Mouse (Mus musculus) midbrain, embryonic 16.5 days (tissue): ENCODE results near the gene Nkiras1. TPM values are rescaled to one million over a fixed set of nuclear protein-coding genes. Genes with fewer than 3 reads are reported as not detected.
A peak's percentile ranks its signal among the peaks of the same experiment; 100 is the strongest.
"Not testable (repeated sequence)": the region's sequence is repeated elsewhere in the genome, so short reads cannot be mapped to it uniquely, and the experiment has no call there.

Experiments used
- ATAC-seq: fragments of 200-750 bp; cut with Nextera tagmentation; 2 replicates; pipeline ENCODE4 v1.8.0; 2017; ENCODE audit warnings: moderate TSS enrichment
- H3K27ac ChIP-seq: fragments of 300-500 bp; sonication (generic); 2 replicates; pipeline ENCODE4 v1.5.1; 2014; ENCODE audit warnings: mild to moderate bottlenecking, low read length, mixed read lengths
- H3K27me3 ChIP-seq: fragments of 300-500 bp; sonication (generic); 2 replicates; pipeline ENCODE4 v1.6.1; 2014; ENCODE audit warnings: low read depth, low read length, mixed read lengths; ENCODE audit not compliant: control insufficient read depth, insufficient read depth
- H3K36me3 ChIP-seq: fragments of 300-500 bp; sonication (generic); 2 replicates; pipeline ENCODE4 v1.6.1; 2014; ENCODE audit warnings: mild to moderate bottlenecking, low read length, moderate library complexity, mixed read lengths; ENCODE audit not compliant: control insufficient read depth, insufficient read depth
- H3K4me1 ChIP-seq: fragments of 300-500 bp; sonication (generic); 2 replicates; pipeline ENCODE4 v1.6.1; 2014; ENCODE audit warnings: mild to moderate bottlenecking, low read length, mixed read lengths; ENCODE audit not compliant: control insufficient read depth, insufficient read depth
- H3K4me2 ChIP-seq: fragments of 300-500 bp; sonication (generic); 2 replicates; pipeline ENCODE4 v1.6.1; 2014; ENCODE audit warnings: mild to moderate bottlenecking, low read length, mixed read lengths
- H3K4me3 ChIP-seq: fragments of 300-500 bp; sonication (generic); 2 replicates; pipeline ENCODE4 v1.5.1; 2014; ENCODE audit warnings: low read depth, mild to moderate bottlenecking, low read length, moderate library complexity, mixed read lengths
- H3K9ac ChIP-seq: fragments of 300-500 bp; sonication (generic); 2 replicates; pipeline ENCODE4 v1.6.1; 2014; ENCODE audit warnings: low read depth, low read length, mixed read lengths
- H3K9me3 ChIP-seq: fragments of 300-500 bp; sonication (generic); replicated peaks from 2 replicates; pipeline ENCODE4 v1.6.1; 2014; ENCODE audit warnings: mild to moderate bottlenecking, low read length, mixed read lengths; ENCODE audit not compliant: control insufficient read depth, poor library complexity, severe bottlenecking
- WGBS: fragments of 180-500 bp; shearing (Covaris S2); extraction: QIAGEN DNeasy Blood & Tissue Kit; methylation state at CpG from one replicate; pipeline ENCODE4 v1.1.7; 2014; 5-methylcytosine and 5-hydroxymethylcytosine counted together
- polyA plus RNA-seq: library from polyadenylated mRNA; unstranded; fragments of >200 nt; fragmentation: Nextera tagmentation; extraction: Ambion mirVana; gene quantifications from 2 replicates; pipeline ENCODE4 v1.2.1, GENCODE M21; 2015

Gene Nkiras1
- polyA plus RNA-seq, 1 experiment from 2014 or later: 50.9 TPM

DNA sequence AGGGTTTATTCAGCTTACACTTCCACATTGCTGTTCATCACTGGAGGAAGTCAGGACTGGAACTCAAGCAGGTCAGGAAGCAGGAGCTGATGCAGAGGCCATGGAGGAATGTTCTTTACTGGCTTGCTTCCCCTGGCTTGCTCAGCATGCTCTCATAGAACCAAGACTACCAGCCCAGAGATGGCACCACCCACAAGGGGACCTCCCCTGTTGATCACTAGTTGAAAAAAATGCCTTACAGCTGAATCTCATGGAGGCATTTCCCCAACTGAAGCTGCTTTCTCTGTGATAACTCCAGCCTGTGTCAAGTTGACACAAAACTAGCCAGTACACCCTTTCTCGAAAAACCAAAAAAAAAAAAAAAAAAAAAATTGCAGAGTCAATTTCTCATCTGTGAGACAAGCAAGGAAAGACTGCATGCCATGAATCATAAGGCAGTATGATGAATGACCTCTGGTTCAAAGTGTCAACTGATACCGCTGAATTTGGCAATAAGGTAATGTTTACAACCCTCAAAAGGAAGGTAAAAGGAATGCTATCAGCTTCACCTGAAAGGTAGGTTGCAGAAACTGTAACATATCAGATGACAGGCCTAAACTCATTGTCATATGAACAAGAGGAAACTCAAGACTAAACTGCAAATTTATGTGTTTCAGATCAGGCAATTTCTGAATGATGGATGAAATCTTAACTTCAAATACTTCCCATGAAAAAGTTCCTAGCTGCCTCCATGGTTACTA, 34.3 kb upstream of the Nkiras1 start:
- not testable (repeated sequence) for H3K4me2 ChIP-seq, H3K4me1 ChIP-seq, H3K36me3 ChIP-seq, ATAC-seq, H3K27me3 ChIP-seq, H3K4me3 ChIP-seq, H3K27ac ChIP-seq, H3K9me3 ChIP-seq, H3K9ac ChIP-seq
- 91% methylated on average over 2 of the region's 2 CpGs for WGBS

GRCm38 (mm10) chr14:18237381-18237780, 33.6 kb upstream of the Nkiras1 start:
- Histone ChIP-seq H3K27ac (no peak overlapping the region), H3K4me2 (peak overlapping the region; percentile 55), H3K9me3 (no peaks in the 10 kb centered on the region), H3K27me3 (no peaks in the 10 kb centered on the region), H3K4me1 (no peaks in the 10 kb centered on the region), H3K36me3 (no peaks in the 10 kb centered on the region), H3K4me3 (no peak overlapping the region), H3K9ac (no peak overlapping the region)
- ATAC-seq: no peak
- 43% methylated on average over 4 of the region's 4 CpGs for WGBS

- H3K36me3 ChIP-seq: no peaks in the 10 kb centered on the region
- peak overlapping the region; percentile 73 for H3K9ac ChIP-seq
- peak overlapping the region; percentile 78 for H3K4me2 ChIP-seq
- peak overlapping the region; percentile 89 for H3K4me3 ChIP-seq
- ATAC-seq: peak; percentile 97
- H3K27ac ChIP-seq: peak overlapping the region; percentile 82
- no peaks in the 10 kb centered on the region for H3K4me1 ChIP-seq
- under 1% methylated on average over 57 of the region's 71 CpGs for WGBS
- H3K9me3 ChIP-seq: no peaks in the 10 kb centered on the region
- no peaks in the 10 kb centered on the region for H3K27me3 ChIP-seq
These were observed 32.7 kb upstream of the Nkiras1 start for GRCm38 (mm10) chr14:18238131-18238749.

DNA sequence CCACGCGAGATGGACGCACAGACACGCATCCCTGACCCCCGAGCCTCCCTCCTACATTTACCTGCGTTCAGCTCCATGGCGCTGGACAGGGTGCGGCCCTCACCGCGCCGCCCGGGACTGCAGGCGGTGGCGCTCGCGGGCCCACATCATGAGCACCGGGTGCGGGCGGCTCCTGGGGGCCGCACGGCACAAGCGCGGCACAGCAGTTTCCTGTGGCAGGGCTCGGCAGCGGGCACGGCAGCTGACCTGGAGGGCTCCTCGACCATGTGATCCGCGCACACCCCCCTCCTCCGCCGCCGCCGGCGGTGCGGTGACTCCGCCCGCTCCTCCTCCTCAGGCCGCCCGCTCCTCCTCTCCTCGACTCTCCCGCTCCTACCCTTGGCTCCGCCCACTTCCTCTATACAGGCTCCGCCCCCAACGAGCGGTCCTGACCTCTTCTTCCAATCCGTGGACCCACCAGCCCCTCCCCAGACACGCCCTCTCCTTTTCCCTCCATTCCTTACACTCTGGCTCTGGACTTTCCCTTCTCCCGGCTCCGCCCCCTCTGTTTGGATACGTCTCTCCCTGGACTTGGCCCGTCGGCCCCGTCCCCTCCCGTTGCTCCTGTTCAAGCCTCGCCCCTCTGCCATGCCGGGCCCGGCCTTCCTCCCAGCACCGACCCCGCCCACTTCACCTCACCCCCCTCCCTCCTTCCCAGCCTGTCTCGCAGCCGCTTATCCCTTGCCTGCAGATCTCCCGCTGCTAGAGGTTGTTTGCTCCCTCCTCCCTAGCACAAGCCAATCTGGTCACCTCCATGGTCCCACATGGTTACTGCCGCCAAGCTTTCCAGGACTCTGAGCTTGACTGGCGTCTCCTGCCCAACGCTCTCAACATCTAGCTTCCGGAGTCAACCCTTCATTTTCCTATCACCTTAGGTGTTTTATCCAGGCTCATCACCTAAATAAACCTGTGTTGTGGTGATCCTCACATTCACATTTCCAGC, 31.9 kb upstream of the Nkiras1 start, which contains the start of gene Nr1d2:
Gene Nr1d2 (minus strand): TSS at position 378 of the 982 bp plus-strand sequence.
- Histone ChIP-seq H3K27me3 (no peaks in the 10 kb centered on the region), H3K9me3 (no peaks in the 10 kb centered on the region), H3K4me2 (peak within 1 kb of the TSS; percentile 78), H3K4me3 (peak within 1 kb of the TSS; percentile 89), H3K27ac (peak within 1 kb of the TSS; percentile 82), H3K36me3 (no peaks in the 10 kb centered on the region), H3K9ac (peak within 1 kb of the TSS; percentile 73), H3K4me1 (no peaks in the 10 kb centered on the region)
- under 1% methylated on average over 64 of the region's 66 CpGs for WGBS
- peak; percentile 91 for ATAC-seq

DNA sequence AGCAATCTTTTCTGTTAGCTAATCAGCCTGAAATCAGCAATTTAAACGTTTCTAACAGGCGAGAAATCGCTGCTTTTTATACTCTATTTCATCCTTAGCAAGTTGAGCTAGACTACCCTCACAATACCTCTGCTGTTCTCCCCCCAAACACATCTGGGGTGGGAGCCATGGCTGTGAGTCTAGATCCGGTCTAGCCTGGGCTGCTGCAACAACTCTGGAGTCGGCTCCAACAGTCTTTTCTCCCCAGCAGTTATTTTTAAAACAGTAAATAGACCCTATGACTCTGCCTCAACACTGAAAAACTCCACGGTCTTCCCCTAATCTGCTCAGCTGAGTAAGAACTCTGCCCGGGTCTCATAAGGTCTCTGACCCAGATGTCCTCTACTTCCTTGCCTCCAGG, 30.8 kb upstream of the Nkiras1 start:
- Histone ChIP-seq H3K9ac (no peak overlapping the region), H3K4me1 (no peaks in the 10 kb centered on the region), H3K27me3 (no peaks in the 10 kb centered on the region), H3K4me2 (no peak overlapping the region), H3K9me3 (no peaks in the 10 kb centered on the region), H3K4me3 (no peak overlapping the region), H3K27ac (no peak overlapping the region), H3K36me3 (no peaks in the 10 kb centered on the region)
- WGBS: 74% methylated on average over 7 of the region's 7 CpGs
- no peak for ATAC-seq

- Histone ChIP-seq H3K4me3 (no peak overlapping the region), H3K9me3 (no peaks in the 10 kb centered on the region), H3K4me1 (no peaks in the 10 kb centered on the region), H3K36me3 (no peaks in the 10 kb centered on the region), H3K27me3 (no peaks in the 10 kb centered on the region), H3K9ac (no peak overlapping the region), H3K27ac (no peak overlapping the region), H3K4me2 (no peak overlapping the region)
- ATAC-seq: no peak
- 89% methylated on average over 4 of the region's 4 CpGs for WGBS
These were observed 29.1 kb upstream of the Nkiras1 start for GRCm38 (mm10) chr14:18241786-18242185.

GRCm38 (mm10) chr14:18242638-18243130, 28.3 kb upstream of the Nkiras1 start:
- no peak for ATAC-seq
- no peaks in the 10 kb centered on the region for H3K36me3 ChIP-seq
- H3K4me3 ChIP-seq: no peak overlapping the region
- no peak overlapping the region for H3K4me2 ChIP-seq
- no peaks in the 10 kb centered on the region for H3K4me1 ChIP-seq
- H3K27me3 ChIP-seq: no peaks in the 10 kb centered on the region
- H3K9ac ChIP-seq: no peak overlapping the region
- no peak overlapping the region for H3K27ac ChIP-seq
- H3K9me3 ChIP-seq: no peaks in the 10 kb centered on the region
- WGBS: 88% methylated on average over 21 of the region's 21 CpGs

GRCm38 (mm10) chr14:18261203-18261602, 9.7 kb upstream of the Nkiras1 start:
- no peak for ATAC-seq
- peaks cover 3% of the 10 kb centered on the region; the same call in 1 of the 2 replicates for H3K4me1 ChIP-seq
- no peaks in the 10 kb centered on the region for H3K27me3 ChIP-seq
- no peaks in the 10 kb centered on the region for H3K9me3 ChIP-seq
- peaks cover 10% of the 10 kb centered on the region; the same call in 1 of the 2 replicates for H3K36me3 ChIP-seq
- H3K4me2 ChIP-seq: no peak overlapping the region
- H3K9ac ChIP-seq: no peak overlapping the region
- no peak overlapping the region for H3K4me3 ChIP-seq
- no peak overlapping the region for H3K27ac ChIP-seq
- 86% methylated on average over 3 of the region's 3 CpGs for WGBS
